Mouse (Mus musculus) right cerebral cortex, adult 18-20 months (tissue): ENCODE measurements around the gene Ccdc87.
"Not testable (repeated sequence)": the region's sequence is repeated elsewhere in the genome, so short reads cannot be mapped to it uniquely, and the experiment has no call there.

ENCODE experiments used
- DNase-seq: peaks from one replicate; pipeline ENCODE4 v3.0.0; 2022; ENCODE audit warnings: mixed read lengths

Ccdc87 gene

GRCm38 (mm10) chr19:4840848-4841247, 1.7 kb downstream of the Ccdc87 start:
- no peak for DNase-seq

GRCm38 (mm10) chr19:4842611-4843010, 3.4 kb downstream of the Ccdc87 start:
- no peak for DNase-seq

- no peak for DNase-seq
Observed at GRCm38 (mm10) chr19:4845846-4846245, 6.7 kb downstream of the Ccdc87 start.

- DNase-seq, result no peak
Observed at GRCm38 (mm10) chr19:4847490-4847889, 8.3 kb downstream of the Ccdc87 start.

- no peak for DNase-seq
Observed at GRCm38 (mm10) chr19:4849800-4850199, 10.6 kb downstream of the Ccdc87 start.

GRCm38 (mm10) chr19:4850281-4850680, 11.1 kb downstream of the Ccdc87 start:
- DNase-seq, result no peak

- peak; percentile 92 for DNase-seq
Observed at GRCm38 (mm10) chr19:4854552-4855469, 15.6 kb downstream of the Ccdc87 start, which contains the start of gene Ctsf. Gene Ctsf (plus strand): TSS chr19:4855130.

- no peak for DNase-seq
Observed at GRCm38 (mm10) chr19:4855470-4855820, 16.3 kb downstream of the Ccdc87 start.

GRCm38 (mm10) chr19:4855951-4856350, 16.8 kb downstream of the Ccdc87 start:
- no peak for DNase-seq

GRCm38 (mm10) chr19:4859081-4859480, 19.9 kb downstream of the Ccdc87 start:
- peak; percentile 62 for DNase-seq

- DNase-seq, result no peak
Observed at GRCm38 (mm10) chr19:4863048-4863447, 23.9 kb downstream of the Ccdc87 start.

- DNase-seq, result no peak
Observed at GRCm38 (mm10) chr19:4865147-4865546, 26.0 kb downstream of the Ccdc87 start.

- not testable (repeated sequence) for DNase-seq
Observed at GRCm38 (mm10) chr19:4874613-4875012, 35.4 kb downstream of the Ccdc87 start.

- no peak for DNase-seq
Observed at GRCm38 (mm10) chr19:4876241-4876640, 37.1 kb downstream of the Ccdc87 start.

- no peak for DNase-seq
Observed at GRCm38 (mm10) chr19:4876755-4877154, 37.6 kb downstream of the Ccdc87 start.

- DNase-seq, result no peak
Observed at GRCm38 (mm10) chr19:4877785-4878184, 38.6 kb downstream of the Ccdc87 start, which contains the start of gene Actn3. Gene Actn3 (minus strand): TSS chr19:4877909.

GRCm38 (mm10) chr19:4878405-4879323, 39.5 kb downstream of the Ccdc87 start, which contains the start of gene Zdhhc24:
Gene Zdhhc24 (plus strand): TSS chr19:4878668.
- DNase-seq, result peak; percentile 95

GRCm38 (mm10) chr19:4879324-4879703, 40.1 kb downstream of the Ccdc87 start:
- no peak for DNase-seq

- no peak for DNase-seq
Observed at GRCm38 (mm10) chr19:4883961-4884360, 44.8 kb downstream of the Ccdc87 start.

GRCm38 (mm10) chr19:4889791-4890190, 50.6 kb downstream of the Ccdc87 start:
- DNase-seq, result no peak

- no peak for DNase-seq
Observed at GRCm38 (mm10) chr19:4891798-4892197, 52.6 kb downstream of the Ccdc87 start.
